34 mouse cellular contexts compared by ENCODE assay signal in genomic region chr2:76347839-76348238, GRCm38 (mm10). TPM values are rescaled to one million over a fixed set of nuclear protein-coding genes. Genes with fewer than 3 reads are reported as not detected.
DNase-seq lines count a peak whose midpoint lies in the region; ATAC-seq and TF ChIP-seq lines count a peak whose summit lies in the region.
"Had no signal": no experiment of that assay in that cellular context is flagged by ENCODE, and none has a peak within 500 bp of the region (broad histone marks: within the 10 kb centered on the region; RNA-seq: fewer than 3 reads in every experiment).

No protein-coding gene starts in this region.

- H3K36me3 ChIP-seq in forebrain, embryonic 15.5 days: no peaks in the 10 kb centered on the region
- no peaks in the 10 kb centered on the region for H3K36me3 ChIP-seq in forebrain, embryonic 12.5 days (replicated peaks)
- no peaks in the 10 kb centered on the region for H3K36me3 ChIP-seq in forebrain, postnatal 0 days (ENCODE audit: insufficient read depth)
- H3K36me3 ChIP-seq: embryonic facial prominence, embryonic 10.5 days; embryonic facial prominence, embryonic 13.5 days; heart, embryonic 10.5 days; heart, embryonic 13.5 days had no signal

- H3K4me2 ChIP-seq in forebrain, embryonic 15.5 days (replicated peaks): no peak overlapping the region
- H3K4me2 ChIP-seq in forebrain, embryonic 12.5 days: no peak overlapping the region
- no peak overlapping the region for H3K4me2 ChIP-seq in forebrain, postnatal 0 days (ENCODE audit: low read depth)
- H3K4me2 ChIP-seq: embryonic facial prominence, embryonic 13.5 days; heart, embryonic 13.5 days; hindbrain, embryonic 14.5 days had no signal

- no peaks in the 10 kb centered on the region for H3K27me3 ChIP-seq in forebrain, embryonic 15.5 days
- no peaks in the 10 kb centered on the region for H3K27me3 ChIP-seq in forebrain, embryonic 12.5 days
- H3K27me3 ChIP-seq in forebrain, postnatal 0 days (ENCODE audit: insufficient read depth, low read length): no peaks in the 10 kb centered on the region
- H3K27me3 ChIP-seq: embryonic facial prominence, embryonic 13.5 days; heart, embryonic 13.5 days had no signal

- no peak overlapping the region for H3K9ac ChIP-seq in forebrain, embryonic 15.5 days (replicated peaks)
- no peak overlapping the region for H3K9ac ChIP-seq in forebrain, embryonic 12.5 days
- no peak overlapping the region for H3K9ac ChIP-seq in forebrain, postnatal 0 days
- H3K9ac ChIP-seq: embryonic facial prominence, embryonic 13.5 days; heart, embryonic 13.5 days; hindbrain, embryonic 14.5 days had no signal

- ATAC-seq in forebrain, embryonic 15.5 days (replicated peaks): no peak
- no peak for ATAC-seq in forebrain, embryonic 12.5 days (ENCODE audit: low FRiP score)
- ATAC-seq in forebrain, postnatal 0 days: peak; percentile 77
- ATAC-seq: CD4-positive, CD25-positive, alpha-beta regulatory T cell, adult 4 months; intestine, postnatal 0 days had no signal

- H3K4me1 ChIP-seq in forebrain, embryonic 15.5 days: no peaks in the 10 kb centered on the region
- no peaks in the 10 kb centered on the region for H3K4me1 ChIP-seq in forebrain, embryonic 12.5 days
- H3K4me1 ChIP-seq in forebrain, postnatal 0 days (ENCODE audit: insufficient read depth): peaks cover 5% of the 10 kb centered on the region; the same call in 1 of the 2 replicates
- H3K4me1 ChIP-seq: embryonic facial prominence, embryonic 10.5 days; embryonic facial prominence, embryonic 13.5 days; heart, embryonic 10.5 days; heart, embryonic 13.5 days had no signal

- H3K9me3 ChIP-seq in forebrain, embryonic 15.5 days: no peaks in the 10 kb centered on the region
- H3K9me3 ChIP-seq in forebrain, embryonic 12.5 days: no peaks in the 10 kb centered on the region
- no peaks in the 10 kb centered on the region for H3K9me3 ChIP-seq in forebrain, postnatal 0 days (ENCODE audit: low read length)
- H3K9me3 ChIP-seq: embryonic facial prominence, embryonic 10.5 days; embryonic facial prominence, embryonic 13.5 days; heart, embryonic 10.5 days; heart, embryonic 13.5 days had no signal

- peak overlapping the region; percentile 60 for H3K27ac ChIP-seq in forebrain, embryonic 15.5 days (replicated peaks)
- no peak overlapping the region for H3K27ac ChIP-seq in forebrain, embryonic 12.5 days
- H3K27ac ChIP-seq in forebrain, postnatal 0 days (ENCODE audit: low read depth, low read length): peak overlapping the region; percentile 45; the same call in 1 of the 2 replicates
- H3K27ac ChIP-seq: embryonic facial prominence, embryonic 10.5 days; embryonic facial prominence, embryonic 13.5 days; gastrocnemius, adult 2 months; heart, embryonic 10.5 days; heart, embryonic 13.5 days; hindbrain, embryonic 14.5 days had no signal

- 35% methylated on average over 6 of the region's 6 CpGs for WGBS in forebrain, embryonic 15.5 days
- WGBS in forebrain, embryonic 12.5 days: 68% methylated on average over 6 of the region's 6 CpGs
- WGBS in forebrain, postnatal 0 days: 29% methylated on average over 6 of the region's 6 CpGs

- no peak for TF ChIP-seq CTCF in forebrain, postnatal 0 days (IDR thresholded peaks at IDR 0.05; ENCODE audit: low read depth)

- H3K4me3 ChIP-seq in forebrain, embryonic 15.5 days: no peak overlapping the region
- H3K4me3 ChIP-seq in forebrain, embryonic 12.5 days (replicated peaks): no peak overlapping the region
- no peak overlapping the region for H3K4me3 ChIP-seq in forebrain, postnatal 0 days (ENCODE audit: low read depth, low read length)
- H3K4me3 ChIP-seq: embryonic facial prominence, embryonic 10.5 days; embryonic facial prominence, embryonic 13.5 days; erythroblast, embryonic 14.5 days; gastrocnemius, adult 2 months; heart, embryonic 10.5 days; heart, embryonic 13.5 days had no signal

- peak; percentile 29 for DNase-seq in Muller cell, postnatal 12 days (ENCODE audit: inconsistent ontology term)
- peak; percentile 37 for DNase-seq in ZHBTc4 (ENCODE audit: low read depth, low spot score)
- DNase-seq in forebrain, postnatal 0 days: peak; percentile 60
- DNase-seq in adrenal gland, adult 2 months: no peak
- DNase-seq: adrenal gland, postnatal 14 days; cerebellum, adult 18-20 months; cerebellum, adult 9-10 months; cerebellum, postnatal 25 days; embryo, embryonic 11 days; gastrocnemius, adult 2 months; gastrocnemius, postnatal 14 days; heart, adult 18-20 months; heart, postnatal 14 days; heart, postnatal 4 days; kidney, adult 2 months had no signal

RNA-seq across cellular contexts. Expression of gene Pde11a, which starts 9.3 kb away (rescaled TPM):
- 0.32 and 0.59 TPM in 2 replicates for polyA plus RNA-seq in forebrain, embryonic 15.5 days (2015; fragmentation: Nextera tagmentation; extraction: Ambion mirVana)
- polyA plus RNA-seq in forebrain, embryonic 12.5 days (2016; fragmentation: Nextera tagmentation; extraction: Ambion mirVana): 0.08 and 0.21 TPM in 2 replicates
- 0.86 and 1.2 TPM in 2 replicates for total RNA-seq in forebrain, postnatal 0 days (2014; rRNA removed)
- 0.43 and 1.0 TPM in 2 replicates for polyA plus RNA-seq in forebrain, postnatal 0 days (2015; fragmentation: Nextera tagmentation; extraction: Ambion mirVana)
- total RNA-seq in adrenal gland, adult 2 months (2021): under 1 TPM; 0.17 to 0.31 TPM
- 0.09 TPM in 1 of 2 replicates, not detected in the other for polyA plus RNA-seq in adrenal gland, adult 2 months (2012; rRNA removed)
- total RNA-seq: common myeloid progenitor, adult 5-6 weeks; MEL had no signal
- polyA plus RNA-seq: C2C12; erythroblast, embryonic 14.5 days had no signal

RNA-seq across cellular contexts. Expression of gene Cyct, which starts 12.4 kb away (rescaled TPM):
- polyA plus RNA-seq in forebrain, embryonic 15.5 days (2015; fragmentation: Nextera tagmentation; extraction: Ambion mirVana): 0.37 TPM in 1 of 2 replicates, not detected in the other
- not detected in 2 replicates for polyA plus RNA-seq in forebrain, embryonic 12.5 days (2016; fragmentation: Nextera tagmentation; extraction: Ambion mirVana)
- not detected in 2 replicates for total RNA-seq in forebrain, postnatal 0 days (2014; rRNA removed)
- polyA plus RNA-seq in forebrain, postnatal 0 days (2015; fragmentation: Nextera tagmentation; extraction: Ambion mirVana): 0.34 TPM in 1 of 2 replicates, not detected in the other
- not detected for total RNA-seq in adrenal gland, adult 2 months (2021)
- polyA plus RNA-seq in adrenal gland, adult 2 months (2012; rRNA removed): not detected in 2 replicates
- total RNA-seq: adrenal gland, adult 18-20 months; adrenal gland, postnatal 14 days; common myeloid progenitor, adult 5-6 weeks; gastrocnemius, adult 2 months; gastrocnemius, postnatal 14 days; gastrocnemius, postnatal 4 days; heart, postnatal 14 days; MEL had no signal
- polyA plus RNA-seq: C2C12; CD4-positive, CD25-positive, alpha-beta regulatory T cell, adult 4 months; embryonic facial prominence, embryonic 10.5 days; embryonic facial prominence, embryonic 13.5 days; erythroblast, embryonic 14.5 days; frontal cortex, adult 2 months; hindbrain, embryonic 11.5 days; intestine, embryonic 14.5 days; intestine, postnatal 0 days; kidney, adult 2 months; kidney, embryonic 14.5 days had no signal

RNA-seq across cellular contexts. Expression of gene Rbm45, which starts 21.9 kb away (rescaled TPM):
- polyA plus RNA-seq in forebrain, embryonic 15.5 days (2015; fragmentation: Nextera tagmentation; extraction: Ambion mirVana): 18.3 and 19.7 TPM in 2 replicates
- polyA plus RNA-seq in forebrain, embryonic 12.5 days (2016; fragmentation: Nextera tagmentation; extraction: Ambion mirVana): 13.5 and 20.5 TPM in 2 replicates
- 44.9 and 50.1 TPM in 2 replicates for total RNA-seq in forebrain, postnatal 0 days (2014; rRNA removed)
- polyA plus RNA-seq in forebrain, postnatal 0 days (2015; fragmentation: Nextera tagmentation; extraction: Ambion mirVana): 17.1 TPM in 2 replicates
- 10 to 100 TPM; 41.3 to 58.0 TPM for total RNA-seq in adrenal gland, adult 2 months (2021)
- polyA plus RNA-seq in adrenal gland, adult 2 months (2012; rRNA removed): 12.5 and 13.5 TPM in 2 replicates

RNA-seq across cellular contexts. Expression of gene Osbpl6, which starts 58.5 kb away (rescaled TPM):
- 19.4 and 24.6 TPM in 2 replicates for polyA plus RNA-seq in forebrain, embryonic 15.5 days (2015; fragmentation: Nextera tagmentation; extraction: Ambion mirVana)
- 14.3 and 17.0 TPM in 2 replicates for polyA plus RNA-seq in forebrain, embryonic 12.5 days (2016; fragmentation: Nextera tagmentation; extraction: Ambion mirVana)
- 16.2 and 17.1 TPM in 2 replicates for total RNA-seq in forebrain, postnatal 0 days (2014; rRNA removed)
- polyA plus RNA-seq in forebrain, postnatal 0 days (2015; fragmentation: Nextera tagmentation; extraction: Ambion mirVana): 19.5 and 21.6 TPM in 2 replicates
- 10 to 100 TPM; 25.0 to 30.4 TPM for total RNA-seq in adrenal gland, adult 2 months (2021)
- 17.3 and 17.7 TPM in 2 replicates for polyA plus RNA-seq in adrenal gland, adult 2 months (2012; rRNA removed)
- total RNA-seq: common myeloid progenitor, adult 5-6 weeks; MEL had no signal
- polyA plus RNA-seq: erythroblast, embryonic 14.5 days had no signal
